Mouse (Mus musculus) forebrain, postnatal 0 days (tissue): ENCODE results near the gene Cdk5rap2. TPM values are rescaled to one million over a fixed set of nuclear protein-coding genes. Genes with fewer than 3 reads are reported as not detected.

Experiments
- ATAC-seq: fragments of 200-750 bp; cut with Nextera tagmentation; 2 replicates; pipeline ENCODE4 v1.8.0; 2017; ENCODE audit warnings: mild to moderate bottlenecking, moderate library complexity
- DNase-seq: peaks from one replicate; pipeline ENCODE4 v3.0.0-alpha.2; 2015
- H3K27ac ChIP-seq: fragments of 300-500 bp; sonication (generic); 2 replicates; pipeline ENCODE4 v1.5.1; 2014; ENCODE audit warnings: low read depth, mild to moderate bottlenecking, antibody characterized with exemption, low read length, moderate library complexity, mixed read lengths
- H3K27me3 ChIP-seq: fragments of 300-500 bp; sonication (generic); 2 replicates; pipeline ENCODE4 v1.6.1; 2014; ENCODE audit warnings: mild to moderate bottlenecking, low read length, mixed read lengths; ENCODE audit not compliant: insufficient read depth
- H3K36me3 ChIP-seq: fragments of 300-500 bp; sonication (generic); 2 replicates; pipeline ENCODE4 v1.6.1; 2014; ENCODE audit warnings: mild to moderate bottlenecking, moderate library complexity; ENCODE audit not compliant: insufficient read depth
- H3K4me1 ChIP-seq: fragments of 300-500 bp; sonication (generic); 2 replicates; pipeline ENCODE4 v1.6.1; 2014; ENCODE audit warnings: antibody characterized with exemption; ENCODE audit not compliant: insufficient read depth
- H3K4me2 ChIP-seq: fragments of 300-500 bp; sonication (generic); 2 replicates; pipeline ENCODE4 v1.6.1; 2014; ENCODE audit warnings: low read depth, mild to moderate bottlenecking, moderate library complexity
- H3K4me3 ChIP-seq: fragments of 300-500 bp; sonication (generic); 2 replicates; pipeline ENCODE4 v1.5.1; 2014; ENCODE audit warnings: low read depth, low read length, mixed read lengths
- H3K9ac ChIP-seq: fragments of 300-500 bp; sonication (generic); 2 replicates; pipeline ENCODE4 v1.6.1; 2014; ENCODE audit warnings: mild to moderate bottlenecking
- H3K9me3 ChIP-seq: fragments of 300-500 bp; sonication (generic); 2 replicates; pipeline ENCODE4 v1.6.1; 2016; ENCODE audit warnings: low read length
- CTCF ChIP-seq: sonication (generic); IDR thresholded peaks from 2 replicates; pipeline ENCODE4 v1.5.1; 2016; ENCODE audit warnings: antibody characterized with exemption, control low read depth, low read depth
- WGBS: fragments of 180-500 bp; shearing (Covaris S2); extraction: QIAGEN DNeasy Blood & Tissue Kit; methylation state at CpG from one replicate; pipeline ENCODE4 v1.1.7; 2014; 5-methylcytosine and 5-hydroxymethylcytosine counted together
- polyA plus RNA-seq: library from polyadenylated mRNA; unstranded; fragments of >200 nt; fragmentation: Nextera tagmentation; extraction: Ambion mirVana; gene quantifications from 2 replicates; pipeline ENCODE4 v1.2.1, GENCODE M21; 2015
- total RNA-seq: library from RNA; depleted of rRNA; stranded (reverse); fragments of >200 nt; gene quantifications from 2 replicates; pipeline ENCODE4 v1.2.3, GENCODE M21; 2014

Cdk5rap2 gene
- total and polyA plus RNA-seq, 2 experiments from 2014 or later = 6.1 to 16.7 TPM

DNA sequence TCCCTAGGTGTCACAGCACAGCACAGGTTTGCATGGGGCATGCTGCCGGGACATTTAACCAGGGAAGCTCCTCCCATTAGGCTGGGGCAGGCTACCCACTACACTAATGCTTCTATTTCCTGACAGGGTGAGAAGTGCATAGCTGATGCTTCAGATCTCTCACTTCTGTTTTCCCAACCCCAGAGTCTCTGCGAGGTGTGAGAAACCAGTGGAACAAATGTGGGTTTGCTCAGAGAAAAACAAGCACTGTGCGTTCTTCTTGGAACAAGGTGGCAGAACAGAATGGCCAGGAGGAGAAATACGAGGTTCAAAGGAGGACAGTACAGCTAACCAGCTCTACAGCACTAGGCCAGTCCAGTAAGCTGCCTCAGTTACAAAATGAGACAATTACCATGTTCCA, 106.4 kb downstream of the Cdk5rap2 start:
- no peak overlapping the region for H3K9ac ChIP-seq
- ATAC-seq (no peak), DNase-seq (no peak)
- no peak for TF ChIP-seq CTCF
- 0 out of 2 replicates have a peak, but pooled peaks cover 6% of the 10 kb centered on the region for H3K36me3 ChIP-seq
- no peak overlapping the region for H3K27ac ChIP-seq
- no peaks in the 10 kb centered on the region for H3K9me3 ChIP-seq
- no peak overlapping the region for H3K4me2 ChIP-seq
- H3K4me3 ChIP-seq = no peak overlapping the region
- H3K4me1 ChIP-seq = no peaks in the 10 kb centered on the region
- WGBS = 85% methylated on average over 4 of the region's 4 CpGs
- H3K27me3 ChIP-seq = no peaks in the 10 kb centered on the region

GRCm38 (mm10) chr4:70301187-70301586, 109.1 kb downstream of the Cdk5rap2 start:
- H3K9ac ChIP-seq = no peak overlapping the region
- H3K9me3 ChIP-seq = no peaks in the 10 kb centered on the region
- TF ChIP-seq CTCF = peak; percentile 38; the same call in 1 of the 2 replicates
- WGBS = 43% methylated on average over 9 of the region's 9 CpGs
- H3K36me3 ChIP-seq = 0 out of 2 replicates have a peak, but pooled peaks cover 14% of the 10 kb centered on the region
- no peak overlapping the region for H3K4me3 ChIP-seq
- no peaks in the 10 kb centered on the region for H3K4me1 ChIP-seq
- DNase-seq (peak; percentile 21), ATAC-seq (peak; percentile 61)
- no peak overlapping the region for H3K4me2 ChIP-seq
- no peak overlapping the region for H3K27ac ChIP-seq
- no peaks in the 10 kb centered on the region for H3K27me3 ChIP-seq

DNA sequence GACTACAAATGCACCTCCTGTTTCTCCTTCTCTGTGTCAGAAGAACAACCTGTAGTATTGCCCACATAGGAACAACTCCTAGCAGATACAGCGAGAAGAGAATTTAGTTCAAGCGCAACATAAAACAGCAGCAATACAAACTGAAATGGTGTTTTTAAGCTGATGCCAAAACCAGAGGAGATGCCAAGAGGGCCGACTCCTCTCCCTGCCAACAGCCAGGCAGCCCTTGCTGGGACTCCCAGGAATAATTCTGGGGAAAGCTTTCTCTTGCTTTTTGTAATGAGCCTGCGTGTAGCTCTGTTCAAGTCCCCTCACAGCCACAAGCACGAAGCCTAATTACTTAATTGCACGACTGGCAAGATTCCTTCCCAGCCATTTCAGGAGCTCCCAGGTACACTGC, 120.9 kb downstream of the Cdk5rap2 start:
- WGBS = 63% methylated on average over 6 of the region's 6 CpGs
- no peak for TF ChIP-seq CTCF
- H3K9ac ChIP-seq = no peak overlapping the region
- no peaks in the 10 kb centered on the region for H3K27me3 ChIP-seq
- no peak overlapping the region for H3K4me2 ChIP-seq
- H3K36me3 ChIP-seq = peaks cover 5% of the 10 kb centered on the region; the same call in 1 of the 2 replicates
- H3K27ac ChIP-seq = no peak overlapping the region
- no peak for ATAC-seq
- no peaks in the 10 kb centered on the region for H3K9me3 ChIP-seq
- no peak overlapping the region for H3K4me3 ChIP-seq
- no peaks in the 10 kb centered on the region for H3K4me1 ChIP-seq
- peak; percentile 11 for DNase-seq

DNA sequence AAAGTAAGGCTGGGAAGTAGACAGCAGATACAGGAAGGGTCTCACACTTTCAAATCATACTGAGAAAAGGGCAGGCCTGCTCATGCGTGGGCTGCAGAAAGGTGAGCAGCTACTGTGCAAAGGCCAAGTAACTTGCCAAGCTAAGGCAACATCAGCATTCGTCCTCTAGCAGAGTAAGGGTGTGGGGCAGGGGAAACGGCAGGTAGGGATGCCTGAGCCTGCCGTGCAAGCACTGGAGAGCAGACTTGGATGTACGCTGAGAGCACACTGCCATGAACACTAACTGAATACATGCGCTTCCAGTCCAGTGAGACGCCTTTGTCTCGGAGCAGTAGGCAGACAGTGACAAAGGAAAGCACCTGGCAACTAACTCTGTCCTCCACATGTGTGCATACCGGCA, 127.1 kb downstream of the Cdk5rap2 start:
- Histone ChIP-seq H3K9ac (no peak overlapping the region), H3K4me3 (no peak overlapping the region), H3K27me3 (no peaks in the 10 kb centered on the region), H3K9me3 (no peaks in the 10 kb centered on the region), H3K4me2 (no peak overlapping the region), H3K27ac (no peak overlapping the region), H3K36me3 (peaks cover 4% of the 10 kb centered on the region; the same call in 1 of the 2 replicates), H3K4me1 (no peaks in the 10 kb centered on the region)
- no peak for ATAC-seq
- DNase-seq = no peak
- WGBS = 82% methylated on average over 9 of the region's 9 CpGs
- TF ChIP-seq CTCF = no peak

DNA sequence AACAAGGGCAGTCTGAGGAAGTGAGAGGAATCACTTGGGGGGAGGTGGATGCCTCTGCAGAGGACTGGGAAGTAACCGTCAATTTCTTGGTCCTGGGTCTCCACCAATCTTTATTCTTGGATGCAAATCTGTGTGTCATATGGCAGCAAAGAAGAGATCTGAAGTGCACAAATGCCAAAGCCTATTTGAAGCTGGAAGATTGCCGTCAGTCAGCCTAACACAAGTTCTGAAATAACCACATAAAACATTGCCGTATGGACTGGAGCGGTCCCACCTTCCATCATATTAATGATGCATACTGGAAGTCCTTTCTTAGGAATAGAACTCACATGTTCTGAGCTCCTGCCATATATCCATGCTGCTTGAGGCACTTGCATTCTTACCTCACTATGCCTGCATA, 131.4 kb downstream of the Cdk5rap2 start:
- peak; percentile 55 for DNase-seq
- Histone ChIP-seq H3K4me3 (no peak overlapping the region), H3K27me3 (no peaks in the 10 kb centered on the region), H3K4me2 (no peak overlapping the region), H3K9ac (no peak overlapping the region), H3K27ac (no peak overlapping the region), H3K4me1 (no peaks in the 10 kb centered on the region), H3K36me3 (peaks cover 7% of the 10 kb centered on the region; the same call in 1 of the 2 replicates), H3K9me3 (no peaks in the 10 kb centered on the region)
- TF ChIP-seq CTCF = no peak
- ATAC-seq = peak; percentile 73
- WGBS = 71% methylated on average over 4 of the region's 4 CpGs

GRCm38 (mm10) chr4:70278057-70278456, 132.2 kb downstream of the Cdk5rap2 start:
- peak; percentile 41 for TF ChIP-seq CTCF
- Histone ChIP-seq H3K4me3 (no peak overlapping the region), H3K4me1 (no peaks in the 10 kb centered on the region), H3K9ac (no peak overlapping the region), H3K36me3 (peaks cover 7% of the 10 kb centered on the region; the same call in 1 of the 2 replicates), H3K27ac (no peak overlapping the region), H3K9me3 (no peaks in the 10 kb centered on the region), H3K4me2 (no peak overlapping the region), H3K27me3 (no peaks in the 10 kb centered on the region)
- peak; percentile 28; the same call in 1 of the 2 replicates for ATAC-seq
- no peak for DNase-seq
- WGBS = 94% methylated on average over 3 of the region's 3 CpGs

DNA sequence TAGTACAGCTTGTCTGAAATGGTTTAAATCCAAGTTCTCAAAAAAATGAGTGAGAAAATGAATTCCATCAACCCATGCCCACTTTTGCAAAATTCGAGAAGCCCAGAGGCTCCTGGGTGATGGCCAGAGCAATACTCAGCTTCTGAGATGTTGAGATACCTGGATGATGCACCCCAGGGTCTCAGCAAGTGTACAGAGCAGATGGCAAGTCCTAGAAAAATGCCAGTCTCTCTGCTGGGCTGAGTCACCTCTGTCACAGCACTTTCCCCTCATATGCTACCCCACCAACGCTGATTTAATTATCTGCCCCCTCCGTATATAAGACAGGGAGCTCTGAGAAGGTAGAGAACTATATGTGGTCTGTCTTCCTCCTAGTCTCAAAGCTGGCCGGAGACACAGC, 137.3 kb downstream of the Cdk5rap2 start:
- ATAC-seq = no peak
- Histone ChIP-seq H3K9me3 (no peaks in the 10 kb centered on the region), H3K27ac (no peak overlapping the region), H3K27me3 (no peaks in the 10 kb centered on the region), H3K4me3 (no peak overlapping the region), H3K36me3 (peaks cover 14% of the 10 kb centered on the region; the same call in 1 of the 2 replicates), H3K4me2 (no peak overlapping the region), H3K9ac (no peak overlapping the region), H3K4me1 (no peaks in the 10 kb centered on the region)
- DNase-seq = no peak
- 77% methylated on average over 4 of the region's 4 CpGs for WGBS
- TF ChIP-seq CTCF = no peak
